Mouse (Mus musculus): ENCODE data around the gene Prkch.

Gene Prkch

GRCm38 (mm10) chr12:73610831-73611370 is 26.3 kb downstream of the Prkch start:
- no peak for DNase-seq (ENCODE audit: low spot score in 2 of 2)

GRCm38 (mm10) chr12:73611741-73612140 is 27.1 kb downstream of the Prkch start:
- no peak for DNase-seq (ENCODE audit: low spot score in 2 of 2)

DNA sequence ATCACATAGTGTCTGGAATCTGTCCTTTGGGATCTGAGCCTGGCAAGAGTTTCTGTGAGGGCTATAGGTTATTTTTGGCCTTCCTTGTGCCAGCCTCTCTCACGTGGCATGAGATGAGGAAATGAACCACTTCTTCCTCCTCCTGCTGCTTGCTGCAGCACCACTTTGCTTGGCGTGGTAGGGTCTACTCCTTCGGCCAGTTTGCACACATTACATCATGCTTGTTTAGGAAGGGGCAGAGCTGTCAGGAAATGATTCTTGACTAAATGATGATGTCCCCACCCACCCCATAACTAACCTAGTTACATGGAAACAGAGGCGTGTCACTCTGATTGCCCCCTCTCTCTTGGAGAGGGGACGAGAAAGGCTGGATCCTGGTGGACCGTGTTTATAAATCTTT is 28.6 kb downstream of the Prkch start:
- no peak for DNase-seq (ENCODE audit: low spot score in 2 of 2)

DNA sequence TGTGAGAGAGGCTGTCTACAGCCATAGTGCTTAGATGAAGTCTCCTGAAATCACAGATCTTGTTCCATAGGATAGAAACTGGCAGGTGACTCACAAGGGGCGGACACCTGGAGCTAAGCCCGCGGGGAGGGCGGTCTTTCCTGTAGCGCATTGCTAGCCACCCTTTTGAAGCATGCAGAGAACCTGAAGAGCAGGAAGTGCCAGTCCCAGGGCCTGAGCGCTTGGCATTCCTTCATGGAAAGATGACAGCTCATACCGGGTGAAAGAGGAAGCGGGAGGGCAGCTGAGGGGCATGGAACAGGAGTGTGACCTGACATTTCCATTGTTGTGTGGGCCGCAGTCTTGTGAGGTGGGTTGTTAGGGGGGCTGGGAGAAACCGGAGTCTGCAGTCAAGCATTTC is 33.1 kb downstream of the Prkch start:
- no peak for DNase-seq (ENCODE audit: low spot score in 2 of 2)

GRCm38 (mm10) chr12:73625277-73626032 is 40.9 kb downstream of the Prkch start:
- no peak for DNase-seq (ENCODE audit: low spot score in 2 of 2)

DNA sequence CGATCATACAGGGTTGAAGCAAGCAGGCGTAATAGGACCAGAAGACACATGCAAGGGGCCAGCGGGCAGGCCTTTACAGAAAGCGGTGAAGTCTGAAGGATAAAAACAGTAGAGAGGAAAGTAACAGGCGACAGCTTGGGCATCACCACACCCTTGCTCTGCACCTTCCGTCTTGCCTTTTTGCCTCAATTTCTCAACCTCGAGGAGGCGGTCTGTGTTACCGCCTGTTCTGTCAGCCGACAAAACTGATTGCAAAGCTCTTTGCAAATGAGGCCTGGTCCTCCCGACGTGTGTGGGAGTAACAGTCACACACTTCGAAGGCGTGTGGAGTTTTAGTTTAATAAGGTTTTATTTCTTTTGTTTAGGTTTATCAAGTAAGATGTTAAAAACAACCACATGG is 43.3 kb downstream of the Prkch start:
- DNase-seq (ENCODE audit: low spot score in 2 of 2) = no peak

- no peak for DNase-seq (ENCODE audit: low spot score in 2 of 2)
Observed at GRCm38 (mm10) chr12:73630596-73630995, 46.0 kb downstream of the Prkch start.

GRCm38 (mm10) chr12:73631148-73631547 is 46.6 kb downstream of the Prkch start:
- no peak for DNase-seq (ENCODE audit: low spot score in 2 of 2)

GRCm38 (mm10) chr12:73632671-73633244 is 48.2 kb downstream of the Prkch start:
- no peak for DNase-seq (ENCODE audit: low spot score in 2 of 2)

DNA sequence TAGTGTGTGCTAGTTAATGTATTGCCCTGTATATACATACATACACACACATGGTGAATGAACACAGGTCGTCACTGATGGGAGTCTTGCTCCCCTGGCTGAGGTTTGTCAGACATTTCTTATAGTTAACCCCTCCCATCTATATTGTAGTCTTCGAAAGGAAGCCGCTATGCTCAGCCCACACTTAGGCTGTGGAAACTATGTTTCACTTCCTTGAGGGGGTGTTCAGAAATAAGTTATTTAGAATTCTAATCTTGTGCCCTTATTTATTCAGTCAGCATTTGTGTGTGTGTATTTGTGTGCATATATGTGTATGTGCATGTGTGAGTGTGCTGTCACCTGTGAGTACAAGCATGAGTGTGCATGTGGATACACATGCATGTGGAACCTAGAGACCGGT is 49.1 kb downstream of the Prkch start:
- no peak for DNase-seq (ENCODE audit: low spot score in 2 of 2)

GRCm38 (mm10) chr12:73639571-73639970 is 55.0 kb downstream of the Prkch start:
- no peak for DNase-seq (ENCODE audit: low spot score in 2 of 2)

- no peak for DNase-seq (ENCODE audit: low spot score in 2 of 2)
Observed at GRCm38 (mm10) chr12:73641183-73641582, 56.6 kb downstream of the Prkch start.

DNA sequence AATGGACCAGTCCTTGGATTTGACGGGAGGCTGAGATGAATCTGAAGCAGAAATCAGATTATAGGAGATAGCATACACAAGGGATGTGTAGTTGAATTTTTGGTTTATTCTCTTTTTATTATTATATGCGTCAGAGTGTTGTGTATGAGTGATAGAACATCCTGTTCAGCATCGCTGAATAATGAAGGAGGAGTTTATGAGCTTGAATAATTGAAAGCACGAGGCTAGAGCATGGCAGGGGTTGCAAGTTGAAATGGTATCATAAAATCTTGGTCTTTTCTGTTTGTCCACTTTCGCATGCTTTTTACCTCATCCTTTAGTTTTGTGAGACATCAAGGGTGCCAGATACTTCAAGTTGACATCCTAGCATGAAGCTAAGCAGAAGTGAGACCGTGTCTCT is 60.6 kb downstream of the Prkch start:
- DNase-seq (ENCODE audit: low spot score in 2 of 2) = no peak

DNA sequence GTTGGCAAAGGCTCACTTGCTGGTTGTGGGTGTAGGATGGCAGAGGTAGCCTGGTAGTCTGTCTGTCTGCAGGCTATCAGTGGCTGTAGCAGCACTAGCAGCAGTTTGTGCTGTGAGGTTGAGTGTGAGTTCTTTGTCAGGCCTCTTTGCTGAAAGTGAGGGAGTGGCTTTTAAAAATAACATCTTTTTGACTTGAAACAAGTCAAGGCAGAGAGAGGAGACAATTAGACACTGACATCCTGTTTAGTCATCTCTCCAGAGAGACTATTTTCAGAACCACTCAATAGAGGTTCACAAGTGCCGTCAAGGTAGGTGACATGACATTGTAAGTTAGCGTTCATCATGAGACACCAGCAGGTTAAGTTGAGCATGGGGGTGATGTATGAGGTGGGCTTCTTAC is 63.1 kb downstream of the Prkch start:
- DNase-seq (ENCODE audit: low spot score in 2 of 2) = no peak

DNA sequence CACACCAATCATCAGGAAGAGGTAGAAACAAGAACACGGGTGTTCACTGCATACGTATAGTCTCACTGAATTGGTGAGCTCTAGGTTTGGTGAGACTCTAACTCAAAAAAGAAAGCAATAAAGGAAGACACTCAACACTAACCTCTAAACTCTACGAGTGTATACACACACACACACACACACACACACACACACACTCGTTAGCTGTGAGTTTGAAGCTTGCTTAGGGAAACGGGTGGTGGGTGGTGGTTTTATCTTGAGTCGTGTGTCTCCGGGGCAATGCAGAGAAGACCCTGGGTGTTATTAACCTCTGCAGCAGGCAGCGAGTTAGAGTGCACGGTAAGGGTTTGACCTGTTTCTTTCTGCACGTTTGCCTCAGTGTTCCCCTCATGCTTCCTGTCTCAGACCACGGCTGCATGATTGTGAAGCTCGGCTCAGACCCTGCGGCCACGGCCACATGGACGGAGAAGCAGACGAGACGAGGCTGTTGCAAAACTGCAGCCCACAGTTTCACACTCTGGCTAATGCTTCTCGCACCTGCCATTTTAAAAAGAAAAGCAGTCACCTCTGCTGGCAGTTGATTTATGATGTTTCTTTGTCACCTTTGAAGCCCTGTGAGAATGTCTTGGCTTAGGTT is 72.1 kb downstream of the Prkch start:
- no peak for DNase-seq (ENCODE audit: low spot score in 2 of 2)

DNA sequence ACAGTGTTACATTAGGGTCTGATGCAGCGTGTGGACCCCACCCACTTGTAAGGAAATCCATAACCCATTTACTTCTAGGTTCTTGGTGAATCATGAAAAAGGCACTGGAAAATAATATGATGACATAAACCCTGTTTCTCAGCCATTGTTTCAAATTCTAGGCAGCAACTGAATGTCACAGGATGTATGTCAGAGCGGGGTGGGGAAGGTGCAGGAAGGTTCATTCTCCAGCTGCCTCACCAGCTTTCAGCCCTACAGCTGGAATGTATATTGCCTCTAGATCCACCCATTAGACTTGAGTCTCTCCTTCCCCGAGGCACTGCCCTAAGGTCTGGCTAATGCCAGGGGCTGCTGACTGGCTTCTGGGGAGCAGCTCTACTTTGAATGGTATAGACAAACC is 78.8 kb downstream of the Prkch start:
- no peak for DNase-seq (ENCODE audit: low spot score in 2 of 2)

DNA sequence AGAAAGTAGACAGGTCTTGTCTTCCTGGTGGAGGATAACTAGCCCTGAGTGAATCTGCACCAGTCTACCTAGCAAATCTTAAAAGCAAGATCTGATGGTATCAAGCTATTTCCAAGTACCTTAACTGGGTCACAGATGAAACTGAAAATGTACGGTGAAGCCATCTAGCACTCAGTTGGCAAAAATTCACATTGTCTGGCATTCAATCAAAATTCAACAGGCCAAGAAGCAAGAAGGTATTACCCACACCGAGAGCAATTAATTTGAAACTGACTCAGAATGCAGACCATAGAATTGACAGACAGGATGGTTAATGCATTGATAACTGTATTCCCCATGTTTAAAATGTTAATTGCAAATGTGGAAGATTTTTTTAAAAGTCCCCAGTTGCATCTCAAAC is 82.1 kb downstream of the Prkch start:
- DNase-seq (ENCODE audit: low spot score in 2 of 2) = no peak

DNA sequence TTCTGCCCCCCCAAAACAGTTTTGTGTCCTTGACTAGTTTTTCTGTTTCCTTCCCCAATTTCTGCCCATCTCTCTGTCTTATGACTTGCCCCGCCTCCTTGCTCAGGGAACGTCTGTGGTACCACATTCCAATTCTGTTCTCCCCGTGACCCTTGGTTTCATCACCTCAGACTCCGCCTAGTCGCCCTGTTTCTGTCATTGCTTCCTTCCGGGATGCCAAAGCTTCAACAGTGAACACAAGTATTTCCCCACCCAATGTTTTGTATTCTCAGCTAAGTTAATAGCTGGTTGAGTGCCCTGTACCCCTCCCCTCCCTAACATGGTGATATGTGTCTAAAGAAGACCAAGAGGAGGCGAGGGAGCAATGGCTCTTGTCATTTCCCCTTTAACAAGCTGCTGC is 83.0 kb downstream of the Prkch start:
- no peak for DNase-seq (ENCODE audit: low spot score in 2 of 2)

- no peak for DNase-seq (ENCODE audit: low spot score in 2 of 2)
Observed at GRCm38 (mm10) chr12:73670739-73671138, 86.1 kb downstream of the Prkch start.

DNA sequence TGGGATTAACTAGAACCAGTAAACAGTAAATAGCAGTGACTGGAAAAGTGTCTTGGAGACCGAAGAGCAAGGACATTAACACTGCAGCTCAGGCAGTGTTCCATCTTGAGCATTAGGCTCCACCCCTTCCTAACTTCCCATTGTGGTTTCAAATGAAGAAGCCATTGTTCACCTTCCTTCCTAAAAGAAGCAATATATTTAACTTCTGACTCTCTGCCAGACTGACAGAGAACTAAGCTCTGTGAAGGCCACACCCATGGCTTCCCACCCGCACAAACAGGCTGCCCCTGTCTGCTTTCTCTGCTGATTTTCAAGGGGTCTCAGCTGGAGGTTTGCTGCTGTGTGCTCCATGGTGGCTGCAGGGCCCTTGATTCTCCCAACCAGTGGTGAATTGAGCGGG is 86.9 kb downstream of the Prkch start:
- DNase-seq (ENCODE audit: low spot score in 2 of 2) = no peak

DNA sequence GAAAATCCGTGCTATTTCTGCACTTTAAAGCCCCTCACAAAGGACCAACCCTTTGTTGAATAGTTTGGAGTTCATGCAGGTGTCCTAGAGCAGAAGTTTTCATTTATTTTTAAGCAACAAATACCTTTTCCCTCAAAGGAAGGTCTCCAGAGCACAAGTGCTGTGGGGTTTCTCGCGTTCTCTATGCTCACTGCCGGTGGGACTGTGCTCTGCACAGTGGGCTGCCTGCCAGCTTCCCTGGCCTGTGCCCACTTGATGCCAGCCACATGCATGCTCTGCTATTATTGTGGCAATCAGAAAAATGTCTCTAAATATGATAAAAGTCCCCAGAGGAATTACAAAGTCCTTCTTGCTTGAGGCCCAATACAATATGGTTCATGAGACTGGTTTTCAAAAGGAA is 87.4 kb downstream of the Prkch start:
- DNase-seq (ENCODE audit: low spot score in 2 of 2) = no peak

- DNase-seq (ENCODE audit: low spot score in 2 of 2) = no peak
Observed at GRCm38 (mm10) chr12:73673783-73674182, 89.2 kb downstream of the Prkch start.

DNA sequence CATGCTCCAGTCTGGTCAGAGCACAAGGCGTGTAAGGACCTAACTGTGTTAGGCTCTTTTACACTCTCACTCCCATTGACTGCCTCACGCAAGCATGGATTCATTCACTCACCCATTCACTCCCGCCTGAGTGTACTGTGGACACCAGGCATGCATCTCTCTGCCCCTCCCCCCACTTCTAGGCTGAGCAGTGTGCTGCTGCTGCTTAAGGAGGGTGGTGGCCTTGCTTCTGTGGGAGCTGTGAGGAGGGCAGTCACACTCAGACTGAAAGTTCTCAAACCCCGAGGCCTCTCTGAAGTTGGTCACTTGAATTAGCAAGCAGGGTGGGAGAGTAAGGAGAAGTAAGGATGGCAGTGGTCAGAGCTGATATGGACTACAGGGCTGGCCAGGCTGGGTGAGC is 90.6 kb downstream of the Prkch start:
- DNase-seq (ENCODE audit: low spot score in 2 of 2) = no peak

All from frontal cortex, postnatal 10 days (tissue).